Mouse (Mus musculus) effector memory CD4-positive, alpha-beta T cell, adult 5 months (primary cell): Measurements from ENCODE around the gene Atm. TPM values are rescaled to one million over a fixed set of nuclear protein-coding genes. Genes with fewer than 3 reads are reported as not detected.

Experiments
- polyA plus RNA-seq: library from polyadenylated mRNA; unstranded; fragments of 100-300 nt; shearing (Covaris generic); gene quantifications from one replicate; pipeline ENCODE4 v1.2.1, GENCODE M21; 2017

Gene Atm
- polyA plus RNA-seq: 22.6 TPM

DNA sequence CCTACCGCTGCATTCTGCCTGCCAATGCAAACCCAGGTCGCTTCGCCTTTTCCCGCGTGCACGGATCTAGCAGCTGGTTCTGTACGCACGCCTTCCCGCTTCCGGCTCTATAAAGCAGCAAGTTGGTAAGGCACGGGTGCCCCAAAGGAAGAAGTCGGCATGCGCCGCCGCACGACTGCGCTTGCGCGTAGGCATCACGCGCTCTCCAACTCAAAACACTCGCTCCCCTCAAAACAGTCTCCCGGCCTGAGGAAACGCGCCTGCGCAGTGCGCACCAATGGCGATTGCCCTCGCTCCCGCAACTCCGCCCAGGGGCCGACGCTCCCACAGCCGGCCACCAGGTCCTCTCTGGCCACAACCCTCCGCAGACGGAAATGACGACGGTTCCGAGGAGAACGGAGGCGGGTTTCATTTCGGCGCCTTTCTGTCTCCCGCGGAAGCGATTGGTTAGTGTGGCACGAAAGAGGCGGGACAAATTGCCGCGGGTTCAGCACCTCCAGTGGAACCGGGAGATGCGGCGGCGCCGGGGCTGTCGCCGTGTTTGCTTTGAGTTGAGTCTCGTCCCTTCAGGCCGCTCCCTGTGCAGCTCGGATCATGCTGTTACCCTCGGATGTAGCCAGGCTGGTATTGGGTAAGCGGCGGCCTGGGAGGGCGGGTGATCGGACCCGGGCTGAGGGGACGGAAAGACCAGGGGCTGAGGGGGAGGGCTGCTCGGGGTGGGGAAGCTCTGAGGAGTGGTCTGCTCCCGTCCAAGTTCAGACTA is at the start of gene Atm, which contains the start of gene Npat:
Gene Atm, minus strand, starts transcription at position 183 of the 763 bp plus-strand sequence.
Gene Npat, plus strand, starts transcription at position 490 of the 763 bp plus-strand sequence.

GRCm38 (mm10) chr9:53402291-53402711 is 134.2 kb downstream of the Atm start, which contains the start of gene 4930550C14Rik:
Gene 4930550C14Rik, plus strand, starts transcription at chr9:53402325.

Other genes with a start within 250 kb of the Atm start
- 0.79 TPM for gene Exph5, start 235.1 kb downstream of the Atm start, polyA plus RNA-seq
- gene Kdelc2, start 152.7 kb downstream of the Atm start, polyA plus RNA-seq: 1.6 TPM
- 0.51 TPM for gene 4930550C14Rik, start 134.4 kb downstream of the Atm start, polyA plus RNA-seq
- gene Npat, start 307 bp upstream of the Atm start, polyA plus RNA-seq: 19.3 TPM
- 50.9 TPM for gene Acat1, start 73.6 kb upstream of the Atm start, polyA plus RNA-seq
- gene Cul5, start 133.3 kb upstream of the Atm start, polyA plus RNA-seq: 27.3 TPM
- not detected for gene Rab39, start 169.5 kb upstream of the Atm start, polyA plus RNA-seq
- gene Slc35f2, start 234.8 kb upstream of the Atm start, polyA plus RNA-seq: 16.5 TPM